Mouse (Mus musculus) ES-CJ7 (cell line): Measurements from ENCODE around the gene Wdr4.

Source experiments
- DNase-seq: peaks from one replicate; pipeline ENCODE4 v3.0.0; 2011; ENCODE audit warnings: low read depth, low spot score

Gene Wdr4

DNA sequence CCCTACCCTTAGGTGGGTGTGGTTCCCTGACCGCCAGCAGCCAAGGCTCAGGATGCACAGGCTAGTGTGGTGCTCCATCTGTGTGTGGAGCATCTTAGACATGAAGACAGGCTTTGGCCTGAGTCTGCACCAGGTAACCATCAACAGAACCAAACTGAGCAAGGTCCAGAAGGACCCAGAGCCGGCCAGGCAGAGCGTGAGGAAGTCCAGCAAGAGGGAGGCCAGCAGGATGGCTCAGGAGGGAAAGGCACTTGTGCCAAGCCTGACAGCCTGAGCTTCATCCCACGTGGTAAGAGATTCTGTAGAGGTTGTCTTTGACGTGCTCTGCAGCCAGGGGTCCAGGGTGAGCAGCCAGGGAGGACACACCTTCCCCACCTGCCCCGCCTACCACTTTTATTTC lies 22.1 kb downstream of the Wdr4 start:
- no peak for DNase-seq

GRCm38 (mm10) chr17:31494989-31495388 lies 24.8 kb downstream of the Wdr4 start:
- DNase-seq = no peak

GRCm38 (mm10) chr17:31492416-31492815 lies 27.4 kb downstream of the Wdr4 start:
- DNase-seq = peak; percentile 89

GRCm38 (mm10) chr17:31491355-31491754 lies 28.4 kb downstream of the Wdr4 start:
- DNase-seq = no peak

DNA sequence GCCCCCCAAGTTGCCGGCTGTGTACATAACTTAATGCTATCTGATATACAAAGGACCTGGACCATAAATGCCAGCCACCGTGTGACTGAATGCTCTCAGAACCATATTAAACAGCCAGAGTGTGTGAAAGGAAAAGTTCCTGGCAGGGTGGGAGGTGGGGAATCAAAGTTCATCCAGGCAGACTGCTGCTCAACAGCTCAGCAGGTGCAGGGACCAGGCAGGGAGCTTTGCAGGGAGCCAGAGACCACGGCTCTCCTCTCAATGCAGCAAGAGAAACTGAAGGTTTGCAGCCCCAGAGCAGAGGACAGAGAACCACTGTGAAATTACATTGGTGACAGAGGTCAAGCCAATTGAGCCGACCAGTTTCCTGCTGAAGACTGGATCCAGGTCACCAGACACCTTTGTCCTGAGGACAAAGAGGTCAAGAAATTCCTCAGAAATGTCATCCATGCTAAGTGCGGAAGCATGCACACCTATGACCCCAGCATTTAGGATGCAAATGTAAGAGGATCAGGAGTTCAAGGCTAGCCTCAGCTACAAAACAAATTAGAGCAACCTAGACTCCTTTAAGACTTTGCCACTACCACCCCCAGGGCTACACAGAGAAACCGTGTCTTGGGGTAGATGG lies 32.2 kb downstream of the Wdr4 start:
- DNase-seq = peak; percentile 59

GRCm38 (mm10) chr17:31486616-31487198 lies 33.1 kb downstream of the Wdr4 start:
- no peak for DNase-seq

DNA sequence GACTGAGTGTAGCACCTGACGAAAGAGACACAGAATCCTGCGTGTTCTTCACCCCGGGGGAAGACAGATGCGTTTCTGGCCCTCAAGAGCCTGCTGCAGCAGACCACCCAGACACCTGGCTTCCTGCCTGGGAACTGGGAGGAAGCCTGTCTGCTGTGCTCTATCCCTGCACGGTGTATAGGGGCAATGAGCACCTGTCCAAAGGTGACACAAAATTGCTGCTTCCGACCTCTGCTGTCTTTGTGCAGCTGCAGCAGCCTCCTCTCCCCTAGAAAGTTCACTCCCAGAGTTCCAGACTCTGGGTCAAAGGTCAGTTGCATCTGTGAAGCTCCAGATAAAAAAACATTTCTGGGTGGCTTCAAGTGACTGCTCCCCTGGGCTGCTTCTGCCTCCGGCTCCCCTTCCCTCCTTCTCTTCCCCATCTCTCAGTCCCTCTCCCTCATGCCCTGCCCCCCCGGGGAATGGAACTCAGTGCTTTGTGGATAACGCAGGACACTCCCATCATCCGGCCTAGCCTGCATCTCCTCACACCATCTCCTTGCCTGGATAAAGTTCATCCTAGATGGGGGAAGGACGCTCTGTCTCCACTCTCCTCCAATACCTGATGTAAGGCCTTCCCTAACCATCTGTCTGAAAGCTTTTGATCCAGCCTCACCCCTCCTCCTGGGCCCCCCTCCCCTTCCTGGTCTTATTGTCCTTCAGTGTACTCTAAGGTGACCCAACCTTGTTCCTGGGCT lies 40.5 kb downstream of the Wdr4 start:
- DNase-seq = peak; percentile 68

GRCm38 (mm10) chr17:31478606-31479005 lies 41.2 kb downstream of the Wdr4 start:
- DNase-seq = peak; percentile 75

DNA sequence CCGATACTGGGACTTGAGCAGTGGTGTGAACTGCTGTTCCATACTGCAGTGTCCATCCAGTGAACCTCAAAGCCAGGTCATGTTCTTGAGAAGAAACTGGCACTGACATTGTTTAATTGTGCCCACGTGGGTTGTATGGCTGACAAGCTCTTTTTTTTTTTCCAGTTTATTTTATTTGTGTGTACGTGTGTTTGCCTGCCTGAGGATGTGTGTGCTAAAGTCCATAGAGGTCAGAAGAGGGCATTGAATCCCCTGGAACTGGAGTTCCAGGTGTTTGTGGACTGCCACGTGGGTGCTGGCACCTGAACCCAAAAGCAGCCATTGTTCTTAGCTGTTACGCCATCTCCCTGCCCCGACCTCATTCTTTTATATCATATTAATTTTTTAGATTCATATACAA lies 45.4 kb downstream of the Wdr4 start:
- DNase-seq = no peak

GRCm38 (mm10) chr17:31470766-31471418 lies 48.9 kb downstream of the Wdr4 start:
- DNase-seq = no peak

GRCm38 (mm10) chr17:31468496-31468895 lies 51.3 kb downstream of the Wdr4 start:
- peak; percentile 25 for DNase-seq

GRCm38 (mm10) chr17:31466854-31467253 lies 52.9 kb downstream of the Wdr4 start:
- DNase-seq = peak; percentile 53

DNA sequence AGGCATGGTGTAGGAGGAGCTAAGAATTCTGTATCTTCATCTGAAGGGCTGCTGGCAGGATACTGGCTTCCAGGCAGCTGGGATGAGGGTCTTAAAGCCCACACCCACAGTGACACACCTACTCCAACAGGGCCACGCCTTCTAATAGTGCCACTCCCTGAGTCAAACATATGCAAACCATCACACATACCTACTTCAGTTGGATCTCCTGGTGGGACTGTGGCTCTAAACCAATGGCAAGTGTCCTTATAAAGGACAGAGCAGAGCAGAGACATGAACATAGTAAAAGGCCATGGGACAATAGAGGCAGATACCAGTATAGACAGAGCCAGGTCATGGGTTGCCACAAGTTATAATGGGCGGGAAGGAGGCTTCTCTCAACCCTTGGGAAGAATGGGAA lies 57.3 kb downstream of the Wdr4 start:
- peak; percentile 52 for DNase-seq

GRCm38 (mm10) chr17:31460416-31460815 lies 59.4 kb downstream of the Wdr4 start:
- no peak for DNase-seq

GRCm38 (mm10) chr17:31456723-31457567 lies 62.8 kb downstream of the Wdr4 start:
- DNase-seq = no peak

- DNase-seq = no peak
Measured at GRCm38 (mm10) chr17:31454056-31454455, 65.7 kb downstream of the Wdr4 start.

GRCm38 (mm10) chr17:31453476-31453875 lies 66.3 kb downstream of the Wdr4 start:
- DNase-seq = no peak

GRCm38 (mm10) chr17:31452816-31453215 lies 67.0 kb downstream of the Wdr4 start:
- DNase-seq = peak; percentile 42

GRCm38 (mm10) chr17:31451179-31451708 lies 68.5 kb downstream of the Wdr4 start:
- DNase-seq = no peak

DNA sequence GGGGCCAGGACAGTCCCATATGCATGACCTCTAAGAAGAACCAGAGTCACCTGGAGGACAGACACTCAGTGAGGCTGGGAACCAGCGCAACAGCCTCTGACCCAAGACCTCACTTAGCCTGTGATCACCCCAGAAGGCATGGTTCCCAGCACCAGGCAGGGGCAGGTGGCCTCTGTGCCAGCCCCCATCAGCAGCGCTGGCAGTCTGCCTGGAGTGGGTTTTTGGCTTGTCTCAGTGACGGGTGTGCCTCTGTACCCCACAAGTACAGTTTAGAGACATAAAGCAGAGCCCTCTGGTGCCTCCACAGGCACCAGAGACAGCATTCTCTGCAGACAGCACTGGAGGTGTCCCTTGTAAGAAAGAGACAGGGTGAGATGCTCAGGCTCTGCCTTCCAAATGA lies 69.6 kb downstream of the Wdr4 start:
- no peak for DNase-seq

GRCm38 (mm10) chr17:31448519-31448918 lies 71.3 kb downstream of the Wdr4 start:
- no peak for DNase-seq
